Comparison of ENCODE assay signal across 8 mouse cellular contexts in genomic region chr10:122544096-122544720, GRCm38 (mm10).
DNase-seq lines count a peak whose midpoint lies in the region.

No protein-coding gene starts in this region.

- H3K4me3 ChIP-seq in limb, embryonic 10.5 days, result peak overlapping the region; percentile 23
- peak overlapping the region; percentile 42 for H3K4me3 ChIP-seq in midbrain, embryonic 10.5 days

- H3K36me3 ChIP-seq in limb, embryonic 10.5 days, result no peaks in the 10 kb centered on the region
- H3K36me3 ChIP-seq in midbrain, embryonic 10.5 days, result no peaks in the 10 kb centered on the region
- no peaks in the 10 kb centered on the region for H3K36me3 ChIP-seq in splenic B cell, adult 2 months (ENCODE audit: control insufficient read depth, insufficient read depth, low read length, poor library complexity, severe bottlenecking)

- no peak overlapping the region for H3K27ac ChIP-seq in limb, embryonic 10.5 days
- H3K27ac ChIP-seq in midbrain, embryonic 10.5 days (replicated peaks), result no peak overlapping the region

- DNase-seq in heart, adult 11 months, result peak; percentile 88
- DNase-seq in heart, postnatal 25 days (ENCODE audit: low spot score), result no peak
- DNase-seq in cerebellum, postnatal 36 days, result peak; percentile 36 to 55
- peak; percentile 42 to 75 for DNase-seq in heart, adult 18-20 months
- DNase-seq in kidney, adult 11 months, result peak; percentile 29
- peak; percentile 64 for DNase-seq in limb, embryonic 10.5 days (ENCODE audit: low spot score)
- peak; percentile 38 for DNase-seq in midbrain, embryonic 10.5 days (ENCODE audit: low spot score)
- DNase-seq in splenic B cell, adult 2 months (ENCODE audit: low read depth, low spot score), result peak; percentile 54

- no peaks in the 10 kb centered on the region for H3K9me3 ChIP-seq in limb, embryonic 10.5 days (replicated peaks)
- no peaks in the 10 kb centered on the region for H3K9me3 ChIP-seq in midbrain, embryonic 10.5 days (replicated peaks)

- H3K4me1 ChIP-seq in limb, embryonic 10.5 days, result no peaks in the 10 kb centered on the region
- no peaks in the 10 kb centered on the region for H3K4me1 ChIP-seq in midbrain, embryonic 10.5 days

- H3K27me3 ChIP-seq in limb, embryonic 10.5 days (ENCODE audit: low read depth, poor library complexity, severe bottlenecking), result no peaks in the 10 kb centered on the region
- H3K27me3 ChIP-seq in midbrain, embryonic 10.5 days (ENCODE audit: low read depth, poor library complexity, severe bottlenecking), result no peaks in the 10 kb centered on the region
- no peaks in the 10 kb centered on the region for H3K27me3 ChIP-seq in splenic B cell, adult 2 months (ENCODE audit: control insufficient read depth, insufficient read depth, low read length, poor library complexity, severe bottlenecking)

- 30% methylated on average over 16 of the region's 16 CpGs for WGBS in limb, embryonic 10.5 days
- WGBS in midbrain, embryonic 10.5 days, result 29% methylated on average over 16 of the region's 16 CpGs

- intact Hi-C loops in heart, postnatal 25 days (cut with DNase I), result no loop called here
